Mouse (Mus musculus) myocyte (in vitro differentiated cells): ENCODE data around the gene Lrp1.

ENCODE experiments used
- MAX ChIP-seq: IDR thresholded peaks from one replicate; pipeline ENCODE4 v1.6.1; 2011; ENCODE audit warnings: low read depth, mild to moderate bottlenecking, control low read depth
- MYOD1 ChIP-seq, 3 experiments: IDR thresholded peaks; one replicate each; pipeline ENCODE4 v1.6.1; 2011; ENCODE audit warnings: control low read depth in 2 of 3, low read depth in 2 of 3, mild to moderate bottlenecking in 2 of 3, moderate library complexity in 1 of 3; ENCODE audit not compliant: insufficient read length in 2 of 3, control insufficient read depth in 1 of 3
- POLR2A ChIP-seq: IDR thresholded peaks from one replicate; pipeline ENCODE4 v1.6.1; 2011; ENCODE audit warnings: low read depth, mild to moderate bottlenecking, control low read depth, moderate library complexity; ENCODE audit not compliant: insufficient read length
- POLR2AphosphoS2 ChIP-seq: IDR thresholded peaks from one replicate; pipeline ENCODE4 v1.6.1; 2011; ENCODE audit warnings: low read depth, control low read depth; ENCODE audit not compliant: insufficient read length
- SRF ChIP-seq: IDR thresholded peaks from one replicate; pipeline ENCODE4 v1.6.1; 2011; ENCODE audit warnings: low read depth; ENCODE audit not compliant: control insufficient read depth, insufficient read length
- TCF12 ChIP-seq: IDR thresholded peaks from one replicate; pipeline ENCODE4 v1.6.1; 2011; ENCODE audit warnings: mild to moderate bottlenecking, control low read depth; ENCODE audit not compliant: poor library complexity, insufficient read depth, severe bottlenecking
- TCF3 ChIP-seq: IDR thresholded peaks from one replicate; pipeline ENCODE4 v1.6.1; 2011; ENCODE audit warnings: low read depth, control low read depth; ENCODE audit not compliant: insufficient read length
- USF1 ChIP-seq: IDR thresholded peaks from one replicate; pipeline ENCODE4 v1.6.1; 2011; ENCODE audit warnings: low read depth, mild to moderate bottlenecking, control low read depth, moderate library complexity

DNA sequence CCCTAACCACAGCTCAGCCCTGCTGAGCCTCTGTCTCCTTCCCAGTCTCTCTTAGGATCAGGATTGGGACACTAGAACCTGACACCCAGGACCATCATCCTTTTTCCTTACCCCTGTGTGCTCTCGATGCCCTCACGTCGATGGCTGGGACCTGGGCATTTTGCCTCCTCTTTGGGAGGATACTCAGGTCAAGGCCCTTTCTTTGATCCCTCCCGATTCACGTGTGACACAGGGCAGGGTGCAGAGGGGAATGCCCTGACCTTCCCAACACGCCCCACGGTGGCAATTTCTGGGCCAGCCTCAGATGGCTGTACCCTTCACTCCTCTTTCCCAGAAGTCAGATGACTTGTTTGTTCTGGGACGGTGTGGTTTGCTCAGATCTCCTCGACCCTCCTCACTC, 43.8 kb downstream of the Lrp1 start:
- TF ChIP-seq POLR2A: no peak
- no peak for TF ChIP-seq TCF12
- no peak for TF ChIP-seq USF1
- TF ChIP-seq POLR2AphosphoS2: no peak
- no peak for TF ChIP-seq SRF
- no peak for TF ChIP-seq MAX
- TF ChIP-seq MYOD1 (IDR thresholded peaks at IDR 0.05; ENCODE audit: control insufficient read depth in 1 of 3, insufficient read length in 2 of 3, low read depth in 2 of 3): no peak
- TF ChIP-seq TCF3: no peak
